25 mouse cellular contexts compared by ENCODE assay signal in genomic region chr14:30272523-30272922, GRCm38 (mm10).
DNase-seq lines count a peak whose midpoint lies in the region; ATAC-seq and TF ChIP-seq lines count a peak whose summit lies in the region.
"Had no signal": no experiment of that assay in that cellular context is flagged by ENCODE, and none has a peak within 500 bp of the region (broad histone marks: within the 10 kb centered on the region; RNA-seq: fewer than 3 reads in every experiment).

No protein-coding gene starts in this region.

- ATAC-seq in midbrain, postnatal 0 days (ENCODE audit: low FRiP score), result no peak
- ATAC-seq in midbrain, embryonic 14.5 days (ENCODE audit: low FRiP score, low TSS enrichment), result no peak
- ATAC-seq: forebrain, embryonic 14.5 days; forebrain, postnatal 0 days; intestine, embryonic 15.5 days had no signal

- H3K4me2 ChIP-seq in midbrain, postnatal 0 days (ENCODE audit: low read depth, low read length, poor library complexity, severe bottlenecking), result no peak overlapping the region
- no peak overlapping the region for H3K4me2 ChIP-seq in midbrain, embryonic 14.5 days (ENCODE audit: low read length)
- H3K4me2 ChIP-seq: embryonic facial prominence, embryonic 13.5 days; heart, embryonic 11.5 days; hindbrain, embryonic 13.5 days; intestine, embryonic 15.5 days had no signal

- DNase-seq in heart, adult 11 months, result peak; percentile 74
- DNase-seq in heart, postnatal 4 days, result no peak
- DNase-seq in layer of hippocampus, adult 2 months (ENCODE audit: low spot score in 2 of 2), result no peak
- DNase-seq in layer of hippocampus, postnatal 25 days (ENCODE audit: extremely low spot score in 1 of 2, low spot score in 1 of 2), result no peak
- no peak for DNase-seq in midbrain, postnatal 0 days (ENCODE audit: low spot score)
- no peak for DNase-seq in midbrain, embryonic 14.5 days
- DNase-seq in urinary bladder, adult 18-20 months (ENCODE audit: low spot score in 2 of 2), result no peak
- DNase-seq: adrenal gland, adult 2 months; adrenal gland, postnatal 14 days; cerebellum, adult 11-12 months; cerebellum, adult 8-10 months; cerebellum, postnatal 10 days; cerebellum, postnatal 36 days; embryo, embryonic 11 days; forebrain, postnatal 0 days; gastrocnemius, postnatal 10 days; gastrocnemius, postnatal 36 days had no signal

- 0 out of 2 replicates have a peak, but pooled peaks cover 2% of the 10 kb centered on the region for H3K36me3 ChIP-seq in midbrain, postnatal 0 days (ENCODE audit: insufficient read depth, low read length)
- no peaks in the 10 kb centered on the region for H3K36me3 ChIP-seq in midbrain, embryonic 14.5 days (ENCODE audit: control insufficient read depth, insufficient read depth, low read length)
- H3K36me3 ChIP-seq: embryonic facial prominence, embryonic 10.5 days; embryonic facial prominence, embryonic 13.5 days; hindbrain, embryonic 10.5 days; hindbrain, embryonic 13.5 days; intestine, embryonic 15.5 days had no signal

- 0 out of 2 replicates have a peak overlapping the region, but pooled peaks have one; percentile 29 for H3K9ac ChIP-seq in midbrain, postnatal 0 days (replicated peaks; ENCODE audit: low read length, poor library complexity, severe bottlenecking)
- no peak overlapping the region for H3K9ac ChIP-seq in midbrain, embryonic 14.5 days (replicated peaks; ENCODE audit: low read length)
- H3K9ac ChIP-seq: embryonic facial prominence, embryonic 13.5 days; forebrain, postnatal 0 days; hindbrain, embryonic 13.5 days; intestine, embryonic 15.5 days had no signal

- no peaks in the 10 kb centered on the region for H3K4me1 ChIP-seq in midbrain, postnatal 0 days (ENCODE audit: insufficient read depth, low read length)
- no peaks in the 10 kb centered on the region for H3K4me1 ChIP-seq in midbrain, embryonic 14.5 days (ENCODE audit: control insufficient read depth, insufficient read depth, low read length)
- H3K4me1 ChIP-seq: embryonic facial prominence, embryonic 10.5 days; hindbrain, embryonic 10.5 days had no signal

- 77% methylated on average over 5 of the region's 5 CpGs for WGBS in midbrain, postnatal 0 days
- WGBS in midbrain, embryonic 14.5 days, result 75% methylated on average over 5 of the region's 5 CpGs

- H3K27me3 ChIP-seq in midbrain, postnatal 0 days (ENCODE audit: insufficient read depth, low read length), result no peaks in the 10 kb centered on the region
- H3K27me3 ChIP-seq in midbrain, embryonic 14.5 days (ENCODE audit: control insufficient read depth, insufficient read depth, low read length), result no peaks in the 10 kb centered on the region
- H3K27me3 ChIP-seq: embryonic facial prominence, embryonic 13.5 days; hindbrain, embryonic 13.5 days; intestine, embryonic 15.5 days had no signal

- no peak overlapping the region for H3K4me3 ChIP-seq in layer of hippocampus, adult 2 months
- no peak overlapping the region for H3K4me3 ChIP-seq in midbrain, postnatal 0 days (ENCODE audit: low read depth, low read length)
- H3K4me3 ChIP-seq in midbrain, embryonic 14.5 days (replicated peaks; ENCODE audit: low read depth, low read length), result no peak overlapping the region
- H3K4me3 ChIP-seq: embryonic facial prominence, embryonic 10.5 days; embryonic facial prominence, embryonic 13.5 days; erythroblast, embryonic 14.5 days; hindbrain, embryonic 10.5 days; hindbrain, embryonic 13.5 days; intestine, embryonic 15.5 days had no signal

- H3K27ac ChIP-seq in layer of hippocampus, adult 2 months, result peak overlapping the region; percentile 47; the same call in 1 of the 2 replicates
- H3K27ac ChIP-seq in midbrain, postnatal 0 days (ENCODE audit: low read depth, low read length), result no peak overlapping the region
- no peak overlapping the region for H3K27ac ChIP-seq in midbrain, embryonic 14.5 days (replicated peaks; ENCODE audit: low read depth, low read length)
- H3K27ac ChIP-seq: embryonic facial prominence, embryonic 10.5 days; embryonic facial prominence, embryonic 13.5 days; hindbrain, embryonic 10.5 days; hindbrain, embryonic 13.5 days; intestine, embryonic 15.5 days had no signal

- no peaks in the 10 kb centered on the region for H3K9me3 ChIP-seq in midbrain, postnatal 0 days (ENCODE audit: low read length)
- no peaks in the 10 kb centered on the region for H3K9me3 ChIP-seq in midbrain, embryonic 14.5 days (ENCODE audit: control insufficient read depth, low read length)
- H3K9me3 ChIP-seq: embryonic facial prominence, embryonic 10.5 days; embryonic facial prominence, embryonic 13.5 days; hindbrain, embryonic 10.5 days; hindbrain, embryonic 13.5 days; intestine, embryonic 15.5 days had no signal

- TF ChIP-seq CTCF in layer of hippocampus, adult 2 months (conservative IDR thresholded peaks at IDR 0.05), result no peak
- no peak for TF ChIP-seq CTCF in midbrain, postnatal 0 days (IDR thresholded peaks at IDR 0.05)
